Mouse (Mus musculus) Muller cell, postnatal 12 days (primary cell): Measurements from ENCODE around the gene Gm20422.

Source experiments
- DNase-seq: peaks from one replicate; pipeline ENCODE4 v3.0.0-alpha.2; 2015; ENCODE audit errors: inconsistent ontology term

Gm20422 gene

DNA sequence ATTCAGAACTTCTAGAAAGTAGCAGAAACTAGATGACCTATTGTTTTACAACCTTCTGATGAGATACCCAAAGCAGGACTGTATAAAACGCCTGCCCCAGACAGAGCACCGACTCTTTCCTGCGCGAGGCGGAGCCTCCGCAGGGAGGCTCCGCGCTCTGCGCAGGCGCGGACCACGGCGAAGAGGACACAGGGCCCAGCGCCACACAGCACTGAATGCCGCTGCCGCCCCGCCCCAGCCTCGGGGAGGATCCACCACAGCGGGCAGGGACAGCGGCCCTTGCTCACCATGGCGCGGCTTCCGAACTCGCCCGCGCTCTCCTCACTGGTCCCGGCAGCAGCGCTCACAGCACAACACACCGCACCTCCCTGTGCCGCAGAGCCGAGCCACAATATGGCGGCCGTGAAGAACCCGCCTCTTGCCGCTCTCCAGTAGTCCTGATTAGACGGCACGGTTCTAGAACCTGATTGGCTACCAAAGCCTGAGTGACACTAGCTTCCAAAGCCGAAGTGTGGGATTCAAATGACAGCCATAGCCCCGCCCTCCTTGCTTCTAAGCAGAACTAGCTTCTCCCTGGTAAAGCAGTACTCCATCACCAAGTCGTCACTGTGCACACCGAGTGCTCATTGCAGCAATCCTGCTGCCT, at the start of gene Gm20422:
Gene Gm20422, minus strand, starts transcription at position 384 of the 646 bp plus-strand sequence.
- DNase-seq: peak; percentile 95

DNA sequence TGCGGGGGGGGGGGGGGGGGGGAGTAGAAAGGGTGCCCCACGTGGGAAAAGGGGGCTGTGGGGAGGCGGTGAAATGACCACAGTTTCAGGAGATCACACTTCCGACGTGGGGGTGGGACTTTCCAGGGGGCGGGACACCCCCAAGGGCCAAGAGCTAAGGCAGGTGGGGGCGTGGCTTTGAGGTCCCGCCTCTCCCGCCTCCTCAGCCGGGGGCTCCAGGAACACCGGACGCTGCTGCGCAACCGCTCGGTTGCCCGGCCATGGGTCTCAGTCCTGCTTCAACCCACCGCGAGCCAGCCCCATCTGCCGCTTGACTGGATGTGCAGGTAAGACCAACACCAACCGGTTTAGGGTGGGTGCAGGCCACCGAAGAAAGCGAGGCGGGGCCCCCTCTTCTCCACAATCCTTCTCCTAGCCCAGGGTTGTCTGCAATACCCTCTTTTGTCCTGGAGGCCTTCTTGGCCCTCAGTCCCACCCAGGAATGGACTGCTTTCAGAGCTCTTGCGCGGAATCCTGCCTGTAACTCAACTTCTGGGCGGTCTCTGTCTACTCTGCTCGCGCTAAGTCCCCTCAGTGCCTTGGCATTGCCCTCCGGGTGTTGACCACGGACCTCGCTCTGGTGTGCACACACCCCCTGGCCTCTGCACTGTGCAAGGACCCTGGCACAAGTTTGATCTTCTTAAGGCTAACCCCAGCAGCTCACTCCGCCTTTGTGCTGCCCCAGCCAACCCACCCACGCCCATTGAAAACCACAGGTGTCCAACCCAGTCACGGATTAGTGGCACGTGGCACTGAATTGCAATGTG, 47.9 kb upstream of the Gm20422 start, which contains the start of gene Lpar2:
Gene Lpar2, plus strand, starts transcription at position 44 of the 806 bp plus-strand sequence.
- DNase-seq: peak; percentile 66

DNA sequence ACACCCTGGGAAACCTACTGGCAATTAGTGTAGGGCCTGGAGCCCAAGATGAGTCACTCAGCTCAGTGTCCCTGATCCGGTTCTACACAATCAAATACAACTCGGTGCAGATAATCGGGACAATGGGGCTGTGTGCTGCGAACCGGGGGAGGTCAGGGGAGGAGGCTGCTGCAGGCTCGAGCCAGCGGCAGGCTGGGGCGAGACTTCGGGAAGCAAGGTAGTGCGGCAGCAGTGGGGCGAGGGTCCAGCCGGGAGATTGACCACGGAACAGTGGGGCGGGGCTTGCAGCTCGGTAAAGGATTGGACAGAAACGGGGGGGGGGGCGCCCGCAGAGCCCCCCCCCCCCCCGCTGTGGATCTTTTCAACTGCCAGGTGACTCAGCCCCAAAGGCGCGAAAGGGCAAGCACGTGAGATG, 47.3 kb upstream of the Gm20422 start:
- peak; percentile 84 for DNase-seq

DNA sequence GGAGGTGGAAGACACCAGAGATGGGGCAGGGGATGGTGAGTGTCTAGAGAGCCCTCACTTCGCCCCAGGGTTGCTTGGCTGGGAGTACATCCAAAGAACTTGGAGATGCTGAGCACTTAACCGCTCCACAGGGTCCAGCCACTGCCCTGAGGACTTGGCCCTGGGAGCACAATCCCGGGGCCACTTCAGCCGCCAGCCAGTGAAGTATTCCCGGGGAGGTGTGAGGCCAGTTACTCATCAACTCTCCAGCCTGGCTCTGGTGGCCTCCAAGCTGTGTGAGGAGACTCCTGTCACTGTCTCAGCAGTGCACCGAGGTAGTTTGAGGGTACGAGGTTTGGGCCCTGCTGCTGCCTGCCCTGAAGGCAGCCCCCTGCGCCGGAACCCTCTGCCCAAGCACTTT, 45.8 kb upstream of the Gm20422 start:
- no peak for DNase-seq

DNA sequence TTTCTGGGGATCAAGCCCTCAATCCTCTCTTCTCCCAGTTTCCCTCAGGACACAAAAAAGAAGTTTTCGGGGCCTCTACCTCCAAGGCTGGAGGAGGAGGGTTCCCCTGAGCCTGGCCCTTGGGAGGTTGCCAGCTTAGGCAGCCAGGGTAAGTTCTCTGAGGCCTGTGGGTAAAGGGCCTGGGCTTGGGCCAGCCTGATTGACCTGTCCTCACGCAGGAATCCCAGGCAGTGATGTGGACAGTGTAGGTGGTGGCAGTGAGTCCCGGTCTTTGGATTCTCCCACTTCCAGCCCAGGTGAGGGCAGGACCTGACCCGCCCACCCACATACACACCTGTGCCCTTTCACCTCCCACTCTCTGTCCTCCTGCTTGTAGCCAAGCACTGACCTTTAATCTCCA, 40.7 kb upstream of the Gm20422 start:
- DNase-seq: no peak

DNA sequence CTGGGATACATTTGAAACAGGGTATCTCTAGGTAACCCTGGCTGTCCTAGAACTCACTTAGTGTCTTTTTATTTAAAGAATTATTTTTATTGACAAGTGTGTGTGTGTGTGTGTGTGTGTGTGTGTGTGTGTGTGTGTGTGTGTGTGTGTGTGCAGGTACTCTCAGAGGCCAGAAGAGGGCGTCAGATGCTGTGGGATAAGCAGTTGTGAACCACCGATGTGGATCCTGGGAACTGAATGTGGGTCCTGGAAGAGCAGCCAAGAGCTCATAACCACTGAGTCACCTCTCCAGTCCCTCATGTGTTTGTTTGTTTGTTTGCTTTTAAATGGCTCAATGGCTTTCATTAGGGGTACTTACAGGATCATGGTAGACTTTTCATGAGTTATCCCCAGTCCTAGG, 40.2 kb upstream of the Gm20422 start:
- DNase-seq: no peak

DNA sequence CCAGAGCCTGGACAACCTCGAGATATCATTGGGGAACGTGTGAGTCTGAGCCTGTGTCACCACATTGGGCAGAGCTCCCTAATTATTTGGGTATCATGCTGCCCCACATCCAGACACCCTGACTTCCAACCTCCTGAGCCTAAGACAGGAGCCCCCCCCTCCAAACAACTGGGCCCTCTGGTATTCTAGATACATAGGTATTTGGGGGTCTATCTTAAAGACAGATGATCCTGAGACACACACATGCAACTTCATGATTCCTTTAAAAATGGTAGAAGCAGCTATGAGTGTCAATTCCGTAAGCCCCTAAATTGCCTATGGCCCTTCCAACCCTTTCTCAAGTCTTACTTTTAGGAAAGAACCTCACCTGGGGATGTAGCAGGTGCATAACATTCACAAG, 35.1 kb upstream of the Gm20422 start:
- no peak for DNase-seq

DNA sequence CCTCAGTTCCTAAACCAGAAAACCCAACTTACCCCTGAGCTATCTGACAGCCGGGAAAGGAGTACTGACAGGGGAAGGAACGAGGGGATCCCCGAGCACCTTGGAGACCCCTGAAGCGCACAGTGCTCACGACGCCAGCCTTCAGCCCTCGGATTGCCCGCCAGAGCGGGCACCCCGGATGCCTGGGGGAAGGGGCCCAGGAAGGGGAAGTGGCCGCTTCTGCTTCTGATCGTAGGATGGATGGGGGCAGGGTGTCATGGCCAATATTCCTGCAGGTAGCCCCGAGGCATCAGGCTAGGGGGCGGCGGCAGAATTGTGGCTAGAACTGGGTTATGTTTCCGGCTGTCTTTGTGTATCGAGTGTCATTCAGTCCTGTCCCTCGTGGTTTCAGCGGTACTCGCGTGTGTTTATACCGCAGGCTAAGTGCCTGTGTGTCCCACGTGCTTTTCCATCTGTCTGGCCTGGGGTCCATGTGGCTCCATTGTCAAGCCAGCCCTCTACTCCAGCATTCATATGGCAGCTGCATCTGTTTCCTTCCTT, 34.2 kb upstream of the Gm20422 start:
- DNase-seq: no peak

DNA sequence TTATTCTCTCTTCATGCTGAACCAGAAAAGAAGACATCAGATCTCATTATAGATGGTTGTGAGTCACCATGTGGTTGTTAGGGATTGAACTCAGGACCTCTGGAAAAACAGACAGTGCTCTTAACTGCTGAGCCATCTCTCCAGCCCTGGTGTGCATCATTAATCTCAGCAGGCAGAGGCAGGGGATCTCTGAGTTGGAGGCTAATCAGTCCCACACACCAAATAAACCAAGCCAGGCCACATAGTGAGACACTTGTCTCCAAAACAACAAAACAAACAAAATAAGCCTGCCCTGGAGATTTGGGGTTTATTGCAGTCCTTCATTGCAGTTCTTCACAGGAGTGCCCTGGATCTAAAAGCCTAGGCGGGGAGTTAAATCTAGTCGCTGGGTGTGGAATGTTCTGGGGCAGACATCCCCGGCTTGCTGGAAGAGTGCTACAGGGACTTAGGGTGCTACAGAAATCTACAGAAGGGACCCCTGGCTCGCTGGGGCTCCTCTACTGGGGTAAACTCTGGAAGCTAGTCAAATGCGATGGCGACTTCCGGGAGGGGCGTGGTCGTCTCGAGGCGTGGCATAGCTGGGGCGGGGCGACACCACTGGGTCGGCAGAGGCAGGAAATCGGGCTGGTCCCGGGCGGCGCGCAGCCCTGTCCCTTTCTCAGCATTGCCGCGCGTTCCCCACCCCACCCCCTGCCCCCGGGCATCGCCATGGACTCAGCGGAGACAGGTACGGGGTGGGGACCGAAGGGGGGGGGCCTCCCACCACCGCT, 33.6 kb upstream of the Gm20422 start, which contains the start of gene Gmip:
Gene Gmip, plus strand, starts transcription at position 586 of the 770 bp plus-strand sequence.
- DNase-seq: peak; percentile 60

DNA sequence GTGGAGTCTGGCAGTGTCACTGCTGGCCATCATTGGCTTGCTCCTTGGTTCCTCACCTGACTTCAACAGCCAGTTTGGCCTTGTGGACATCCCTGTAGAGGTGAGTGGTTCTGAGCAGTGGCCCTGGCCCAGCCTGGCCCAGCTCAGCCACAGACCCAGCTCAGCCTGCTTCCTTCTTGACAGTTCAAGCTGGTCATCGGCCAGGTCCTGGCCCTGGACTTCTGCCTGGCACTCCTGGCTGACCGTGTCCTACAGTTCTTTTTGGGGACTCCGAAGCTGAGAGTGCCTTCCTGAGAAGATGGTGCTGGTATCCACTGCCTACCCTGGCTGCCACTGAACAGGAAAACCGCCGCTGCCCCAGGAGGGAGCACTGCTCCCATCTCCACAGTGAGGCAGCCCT, 32.5 kb upstream of the Gm20422 start:
- DNase-seq: no peak

DNA sequence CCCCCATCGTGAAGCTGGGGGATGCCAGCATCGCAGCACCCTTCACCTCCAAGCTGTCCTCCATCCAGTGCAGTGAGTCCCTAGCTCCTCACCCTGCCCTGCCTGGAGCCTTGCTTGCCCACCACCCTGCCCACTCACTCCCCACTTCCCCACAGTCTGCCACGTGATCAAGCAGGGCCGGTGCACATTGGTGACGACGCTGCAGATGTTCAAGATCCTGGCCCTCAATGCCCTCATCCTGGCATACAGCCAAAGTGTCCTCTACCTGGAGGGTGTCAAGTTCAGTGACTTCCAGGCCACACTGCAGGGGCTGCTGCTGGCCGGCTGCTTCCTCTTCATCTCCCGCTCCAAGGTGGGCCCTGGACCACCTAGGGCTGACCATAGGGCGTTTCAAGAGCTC, 30.8 kb upstream of the Gm20422 start:
- no peak for DNase-seq

DNA sequence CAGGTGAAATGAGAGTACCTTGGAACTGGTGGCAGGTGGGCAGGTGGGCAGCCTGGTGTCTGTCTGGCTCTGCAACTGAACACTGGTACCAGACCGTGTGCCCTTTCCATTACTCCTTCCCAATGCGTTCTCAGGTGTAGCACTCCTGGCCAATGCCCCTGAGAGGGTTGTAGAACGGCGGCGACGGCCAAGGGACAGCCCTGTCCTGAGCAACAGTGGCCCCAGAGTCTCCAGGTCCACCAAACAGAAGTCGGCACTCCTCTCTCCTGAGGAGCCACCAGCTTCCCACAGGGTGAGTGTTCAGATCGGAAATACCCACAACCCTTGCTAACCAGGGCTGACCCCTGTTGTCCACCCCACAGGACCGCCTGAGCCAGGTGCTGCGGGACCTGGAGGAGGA, 30.4 kb upstream of the Gm20422 start:
- no peak for DNase-seq

DNA sequence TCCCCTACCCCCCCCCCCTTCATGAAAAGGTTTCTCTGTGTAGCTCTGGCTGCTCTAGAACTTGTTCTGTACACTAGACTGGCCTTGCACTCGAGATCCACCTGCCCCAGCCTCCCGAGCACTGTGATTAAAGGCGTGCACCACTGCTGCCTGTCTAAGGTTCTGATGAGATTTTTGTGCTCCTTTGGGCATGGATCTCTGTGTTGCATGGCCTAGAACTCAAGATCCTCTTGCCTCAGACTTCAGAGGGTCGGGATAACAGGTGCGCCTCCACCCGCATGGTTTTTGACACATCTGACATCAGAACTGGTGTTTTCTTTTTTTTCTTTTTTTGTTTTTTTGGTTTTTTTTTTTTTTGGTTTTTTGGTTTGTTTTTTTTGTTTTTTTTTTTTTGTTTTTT, 29.9 kb upstream of the Gm20422 start:
- no peak for DNase-seq

DNA sequence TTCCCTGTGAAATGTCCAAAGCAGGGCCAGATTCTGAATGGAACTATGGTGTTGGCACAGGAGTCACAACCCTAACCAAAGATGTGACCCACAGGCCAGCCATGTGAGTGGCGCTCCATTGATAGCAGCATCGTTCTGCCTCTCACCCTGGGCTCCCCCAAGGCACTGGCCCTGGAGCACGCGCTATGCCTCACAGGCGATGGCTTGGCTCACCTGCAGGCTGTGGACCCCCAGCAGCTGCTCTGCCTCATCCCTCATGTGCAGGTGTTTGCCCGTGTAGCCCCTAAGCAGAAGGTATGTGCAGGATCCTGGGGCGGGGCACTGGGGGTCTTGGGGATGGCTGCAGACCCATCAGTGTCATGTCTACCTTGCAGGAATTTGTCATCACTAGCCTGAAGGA, 28.7 kb upstream of the Gm20422 start:
- no peak for DNase-seq

DNA sequence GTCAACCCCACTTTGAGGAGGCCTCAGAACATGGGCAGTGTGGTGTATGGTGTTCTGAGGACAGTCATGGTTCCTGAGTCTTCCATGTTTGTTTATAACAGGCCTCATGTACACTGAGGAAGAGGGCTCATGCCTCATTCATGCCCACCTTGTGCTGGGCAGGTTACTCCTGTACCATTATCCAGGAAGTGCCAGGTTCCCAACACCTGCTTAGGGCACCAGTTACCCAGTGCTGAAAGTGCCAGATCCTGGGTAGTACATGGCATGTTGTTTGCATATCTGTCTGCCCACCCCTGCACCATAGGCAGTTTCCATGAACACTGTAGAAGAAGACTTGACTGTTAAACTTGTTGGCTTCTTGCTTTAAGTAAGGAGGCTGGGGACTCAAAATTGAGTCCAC, 27.5 kb upstream of the Gm20422 start:
- no peak for DNase-seq

DNA sequence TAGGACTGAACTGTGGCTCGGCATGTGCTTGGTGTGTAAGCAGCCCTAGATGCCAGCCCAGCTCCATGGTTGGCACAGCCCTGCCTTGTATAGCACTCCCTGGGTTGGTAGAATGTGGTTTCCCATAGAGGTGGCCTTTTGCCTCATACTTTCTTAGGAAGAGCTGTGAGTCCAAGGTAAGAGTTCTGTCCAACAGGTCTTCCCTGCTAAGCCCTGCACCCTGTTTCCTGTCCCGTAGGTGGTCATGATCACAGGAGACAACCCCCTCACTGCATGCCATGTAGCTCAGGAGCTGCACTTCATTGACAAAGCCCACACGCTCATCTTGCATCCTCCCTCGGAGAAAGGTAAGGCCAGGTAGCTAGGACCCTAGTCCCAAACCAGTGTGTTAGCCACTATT, 27.1 kb upstream of the Gm20422 start:
- DNase-seq: no peak

DNA sequence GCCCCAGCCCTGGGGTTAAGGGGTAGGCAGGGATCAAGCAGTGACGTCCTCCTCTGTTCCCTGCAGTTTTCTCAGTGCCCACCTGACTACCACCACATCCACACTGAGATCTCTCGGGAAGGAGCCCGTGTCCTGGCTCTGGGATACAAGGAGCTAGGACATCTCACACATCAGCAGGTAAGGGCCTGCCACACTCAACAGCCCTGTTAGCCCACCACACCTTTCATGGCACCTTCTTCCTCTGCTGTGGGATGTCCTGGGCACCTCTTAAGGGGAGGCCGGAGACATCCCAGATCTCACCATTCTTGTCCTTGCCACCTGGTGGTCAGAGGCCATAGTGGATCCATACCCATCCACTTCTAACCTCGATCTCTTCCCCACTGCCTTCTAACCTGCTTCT, 25.3 kb upstream of the Gm20422 start:
- no peak for DNase-seq

DNA sequence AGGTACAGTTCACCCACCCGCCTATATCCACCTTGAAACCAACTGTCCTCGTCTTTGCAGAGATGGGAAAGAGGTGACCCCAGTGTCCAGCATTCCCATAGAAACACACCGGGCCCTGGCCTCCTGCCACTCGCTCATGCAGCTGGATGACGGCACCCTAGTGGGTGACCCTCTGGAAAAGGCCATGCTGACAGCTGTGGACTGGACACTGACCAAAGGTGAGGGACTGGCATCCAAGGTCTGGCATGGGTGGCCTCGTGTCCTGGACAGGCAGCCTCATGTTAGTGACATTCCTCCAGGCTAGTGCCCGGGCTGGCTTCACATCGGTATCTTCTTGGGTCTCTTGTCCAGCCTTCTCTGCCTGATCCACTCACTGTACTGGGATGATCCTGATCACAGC, 24.6 kb upstream of the Gm20422 start:
- no peak for DNase-seq

DNA sequence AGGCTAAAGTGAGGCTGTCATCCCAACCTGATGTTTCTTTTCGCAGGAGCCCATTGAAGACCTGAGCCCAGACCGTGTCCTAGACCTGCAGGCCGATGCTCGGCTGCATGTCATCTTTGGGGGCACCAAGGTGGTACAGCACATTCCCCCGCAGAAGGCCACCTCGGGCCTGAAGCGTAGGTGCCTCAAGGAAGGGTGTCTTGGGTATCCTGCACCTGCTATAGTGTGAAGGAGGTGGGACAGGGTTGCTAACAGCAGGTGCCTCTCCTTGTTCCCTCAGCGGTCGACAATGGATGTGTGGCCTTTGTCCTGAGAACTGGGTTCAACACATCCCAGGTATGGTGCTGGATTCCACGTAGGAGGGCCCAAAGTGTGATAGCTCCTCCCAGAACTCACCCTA, 23.0 kb upstream of the Gm20422 start:
- no peak for DNase-seq

DNA sequence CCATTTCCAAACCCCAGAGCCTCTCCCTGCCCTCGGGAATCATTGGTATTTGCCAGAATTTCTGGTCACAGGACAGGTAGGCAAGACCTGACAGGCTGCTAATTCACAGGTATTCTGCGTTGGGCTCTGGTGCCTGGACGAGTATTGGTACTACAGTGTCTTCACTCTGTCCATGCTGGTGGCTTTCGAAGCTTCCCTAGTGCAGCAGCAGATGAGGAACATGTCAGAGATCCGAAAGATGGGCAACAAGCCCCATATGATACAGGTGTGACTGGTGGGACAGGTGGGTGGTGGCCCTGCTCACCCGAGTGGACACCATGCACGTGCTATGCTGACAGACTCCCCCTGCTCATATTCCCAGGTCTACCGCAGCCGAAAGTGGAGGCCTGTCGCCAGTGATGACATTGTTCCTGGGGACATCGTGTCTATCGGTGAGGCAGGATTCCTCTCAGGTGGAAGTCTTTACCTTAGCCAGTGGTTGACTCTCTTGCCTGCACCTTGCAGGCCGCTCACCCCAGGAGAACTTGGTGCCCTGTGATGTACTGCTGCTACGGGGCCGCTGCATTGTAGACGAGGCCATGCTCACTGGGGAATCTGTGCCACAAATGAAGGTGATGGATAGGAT, 22.1 kb upstream of the Gm20422 start:
- DNase-seq: no peak

DNA sequence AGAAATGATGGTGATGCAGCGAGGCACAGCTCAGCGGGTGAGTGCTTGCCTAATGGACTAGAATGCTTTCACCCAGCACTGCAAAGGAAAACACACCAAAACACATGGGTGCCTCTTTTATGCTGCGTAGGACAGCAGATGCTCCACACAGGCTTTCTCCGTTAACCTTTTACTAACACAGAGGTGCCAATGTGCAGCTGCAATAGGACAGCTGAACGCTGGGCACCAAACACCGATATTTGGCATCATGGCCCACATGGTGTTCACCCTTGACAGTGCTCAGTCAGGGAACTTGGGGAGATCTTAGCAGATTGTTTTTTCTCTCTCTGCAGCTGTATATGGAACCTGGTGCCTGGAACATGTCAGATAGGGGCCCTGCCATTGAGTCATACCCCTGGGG, 20.2 kb upstream of the Gm20422 start:
- DNase-seq: no peak

DNA sequence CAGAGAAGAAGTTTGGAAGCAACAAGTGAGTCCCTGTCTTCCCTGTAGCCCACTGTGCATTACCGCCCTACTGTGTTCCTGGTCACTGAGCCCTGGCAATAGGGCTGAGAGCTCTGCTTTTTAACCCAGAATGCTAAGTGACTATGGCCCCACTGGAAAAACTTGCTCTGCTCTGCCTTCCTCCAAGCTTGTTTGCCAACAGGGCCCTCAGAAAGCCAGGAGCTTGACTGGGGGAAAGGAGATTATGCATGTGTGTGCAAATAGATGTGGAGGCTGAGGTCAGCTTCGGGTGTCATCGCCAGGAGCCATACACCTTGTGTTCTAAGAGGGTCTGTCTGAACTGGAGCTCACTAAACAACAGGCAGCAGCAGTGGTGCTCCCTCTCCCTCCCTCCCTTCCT, 19.4 kb upstream of the Gm20422 start:
- DNase-seq: no peak
